In the genomic region with DNA sequence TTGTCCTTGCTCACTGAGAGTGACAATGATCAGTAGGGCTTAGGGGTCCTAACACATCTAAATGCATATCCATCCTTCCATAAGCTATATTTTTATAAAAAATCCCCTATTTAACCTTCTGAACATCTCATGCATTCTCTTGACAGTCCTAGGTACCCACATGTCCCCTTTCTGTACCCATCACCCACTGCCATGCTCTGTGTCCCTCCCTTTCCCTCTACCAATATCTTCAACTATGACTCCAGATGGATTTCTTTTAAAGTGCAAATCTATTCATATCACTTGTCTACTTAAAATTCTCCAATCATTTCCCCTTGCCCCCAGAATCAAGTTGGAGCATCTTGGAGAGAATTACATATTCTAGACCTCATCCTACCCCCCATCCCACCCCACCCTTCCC, we compare ENCODE assay signal across 15 mouse cellular contexts.
"Had no signal": no experiment of that assay in that cellular context is flagged by ENCODE, and none has a peak within 500 bp of the region (broad histone marks: within the 10 kb centered on the region; RNA-seq: fewer than 3 reads in every experiment).

No protein-coding gene starts in this region.

- H3K9me3 ChIP-seq: neural tube, embryonic 15.5 days; stomach, embryonic 15.5 days had no signal

- H3K4me2 ChIP-seq: neural tube, embryonic 15.5 days; stomach, embryonic 15.5 days had no signal

- H3K36me3 ChIP-seq: neural tube, embryonic 15.5 days; stomach, embryonic 15.5 days had no signal

- DNase-seq: retina, postnatal 1 day; right cerebral cortex, adult 18-20 months; right cerebral cortex, postnatal 14 days; right cerebral cortex, postnatal 25 days; right cerebral cortex, postnatal 4 days; spleen, adult 18-20 months; thymus, adult 18-20 months; thymus, adult 2 months; thymus, postnatal 14 days; thymus, postnatal 25 days; thymus, postnatal 36 days; thymus, postnatal 4 days had no signal

- H3K27ac ChIP-seq: neural tube, embryonic 15.5 days; stomach, embryonic 15.5 days; stomach, postnatal 0 days had no signal

- H3K9ac ChIP-seq: neural tube, embryonic 15.5 days; stomach, embryonic 15.5 days had no signal

- H3K4me3 ChIP-seq: neural tube, embryonic 15.5 days; stomach, embryonic 15.5 days had no signal

- H3K27me3 ChIP-seq: neural tube, embryonic 15.5 days; stomach, embryonic 15.5 days had no signal

- H3K4me1 ChIP-seq: neural tube, embryonic 15.5 days; stomach, embryonic 15.5 days had no signal
